Mouse (Mus musculus): ENCODE results near the gene Wdr83os. TPM values are rescaled to one million over a fixed set of nuclear protein-coding genes. Genes with fewer than 3 reads are reported as not detected.

Gene Wdr83os
- polyA plus RNA-seq, 2 experiments: 87.2 to 139 TPM

DNA sequence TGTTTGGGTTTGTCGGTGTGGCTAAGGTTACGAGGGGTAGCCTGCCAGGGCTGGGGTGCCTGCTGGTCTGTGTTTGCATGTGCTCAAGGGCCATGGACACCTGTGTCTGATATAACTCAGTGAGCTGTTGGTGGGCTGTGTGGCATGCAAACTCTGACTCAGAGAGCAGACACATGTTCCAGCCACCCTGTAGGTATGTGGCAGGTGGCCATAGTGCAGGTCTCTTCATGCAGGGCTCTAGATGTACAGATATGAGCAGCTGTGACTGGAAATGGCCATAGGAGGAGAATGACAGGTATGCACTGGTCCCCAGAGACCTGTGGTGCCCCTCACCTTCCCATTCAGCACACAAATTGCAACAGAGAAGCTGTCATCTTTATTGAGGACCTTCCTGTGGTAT lies 13.4 kb upstream of the Wdr83os start:
- H3K27ac ChIP-seq (replicated peaks; ENCODE audit: low read depth, low read length): no peak overlapping the region
- no peak overlapping the region for H3K9ac ChIP-seq (ENCODE audit: low read depth, low read length, severe bottlenecking)
- H3K4me1 ChIP-seq (ENCODE audit: control insufficient read depth, insufficient read depth, low read length): peaks cover 5% of the 10 kb centered on the region; the same call in 1 of the 2 replicates
- H3K4me3 ChIP-seq (replicated peaks; ENCODE audit: low read length): no peak overlapping the region
- H3K9me3 ChIP-seq (ENCODE audit: control insufficient read depth, low read length): no peaks in the 10 kb centered on the region
- ATAC-seq (ENCODE audit: low FRiP score, low read depth): no peak
- no peak for TF ChIP-seq POLR2A (IDR thresholded peaks at IDR 0.05; ENCODE audit: borderline replicate concordance, extremely low read depth, insufficient read depth, insufficient read length)
- 93% methylated on average over 2 of the region's 2 CpGs for WGBS
- no peak for DNase-seq (ENCODE audit: low spot score)
- no peaks in the 10 kb centered on the region for H3K27me3 ChIP-seq (ENCODE audit: control insufficient read depth, insufficient read depth, low read length)
- H3K4me2 ChIP-seq (replicated peaks; ENCODE audit: low read depth, low read length, severe bottlenecking): no peak overlapping the region
- H3K36me3 ChIP-seq (ENCODE audit: control insufficient read depth, insufficient read depth, low read length): peaks cover 24% of the 10 kb centered on the region

DNA sequence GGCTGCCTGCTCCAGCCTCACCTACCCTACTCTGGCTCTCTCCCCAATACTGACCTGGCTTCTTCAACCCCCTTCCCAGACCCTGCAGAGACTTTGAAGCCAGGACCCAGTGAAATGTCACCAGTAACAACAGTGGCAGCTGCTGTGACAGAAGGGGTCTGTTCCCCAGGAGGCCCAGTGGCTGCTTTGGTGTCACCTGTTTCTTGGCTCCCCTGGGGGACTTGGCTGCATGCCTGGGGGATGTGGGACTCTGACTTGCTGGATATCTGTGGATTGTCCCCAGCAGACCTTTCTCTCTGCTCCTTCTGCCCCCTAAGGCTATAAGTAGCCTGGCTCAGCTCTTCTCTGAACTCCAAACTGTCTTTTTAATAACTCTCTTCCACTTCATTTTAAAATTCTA lies 12.6 kb upstream of the Wdr83os start, which contains the start of gene Gm5741:
Gene Gm5741 (minus strand): TSS at position 1 of the 400 bp plus-strand sequence.
- TF ChIP-seq POLR2A (IDR thresholded peaks at IDR 0.05; ENCODE audit: borderline replicate concordance, extremely low read depth, insufficient read depth, insufficient read length): no peak
- Histone ChIP-seq H3K27me3 (ENCODE audit: control insufficient read depth, insufficient read depth, low read length) (no peaks in the 10 kb centered on the region), H3K4me3 (replicated peaks; ENCODE audit: low read length) (no peak within 1 kb of the TSS), H3K4me2 (replicated peaks; ENCODE audit: low read depth, low read length, severe bottlenecking) (no peak within 1 kb of the TSS), H3K27ac (replicated peaks; ENCODE audit: low read depth, low read length) (no peak within 1 kb of the TSS), H3K4me1 (ENCODE audit: control insufficient read depth, insufficient read depth, low read length) (peaks cover 10% of the 10 kb centered on the region), H3K36me3 (ENCODE audit: control insufficient read depth, insufficient read depth, low read length) (peaks cover 24% of the 10 kb centered on the region), H3K9ac (ENCODE audit: low read depth, low read length, severe bottlenecking) (no peak within 1 kb of the TSS), H3K9me3 (ENCODE audit: control insufficient read depth, low read length) (no peaks in the 10 kb centered on the region)
- DNase-seq (ENCODE audit: low spot score) (no peak), ATAC-seq (ENCODE audit: low FRiP score, low read depth) (no peak)

DNA sequence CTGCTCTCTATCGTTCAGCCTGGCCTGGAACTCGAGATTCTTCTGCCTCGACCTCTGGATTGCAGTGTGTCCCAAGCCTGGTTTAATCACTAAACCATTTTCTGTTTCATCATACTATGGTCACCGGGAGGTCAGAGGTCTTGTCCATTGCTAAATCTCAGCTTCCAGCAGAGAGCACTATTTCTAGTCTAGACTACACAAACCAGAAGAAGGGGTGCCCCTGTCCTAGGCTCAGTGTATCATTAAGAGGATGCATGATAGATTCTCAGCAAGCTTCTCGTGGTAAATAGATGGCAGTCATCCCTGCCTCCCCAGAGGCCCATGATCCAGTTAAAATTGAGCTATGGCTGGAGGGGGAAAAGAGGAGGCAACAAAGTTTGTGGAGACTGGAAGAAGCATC lies 9.5 kb upstream of the Wdr83os start:
- no peak for TF ChIP-seq POLR2A (IDR thresholded peaks at IDR 0.05; ENCODE audit: borderline replicate concordance, extremely low read depth, insufficient read depth, insufficient read length)
- H3K36me3 ChIP-seq (ENCODE audit: control insufficient read depth, insufficient read depth, low read length): peaks cover 49% of the 10 kb centered on the region
- H3K27ac ChIP-seq (replicated peaks; ENCODE audit: low read depth, low read length): 0 out of 2 replicates have a peak overlapping the region, but pooled peaks have one; percentile 35
- H3K9ac ChIP-seq (ENCODE audit: low read depth, low read length, severe bottlenecking): peak overlapping the region; percentile 80
- no peaks in the 10 kb centered on the region for H3K27me3 ChIP-seq (ENCODE audit: control insufficient read depth, insufficient read depth, low read length)
- H3K4me3 ChIP-seq (replicated peaks; ENCODE audit: low read length): peak overlapping the region; percentile 82
- WGBS: 83% methylated on average over 5 of the region's 5 CpGs
- H3K4me1 ChIP-seq (ENCODE audit: control insufficient read depth, insufficient read depth, low read length): peaks cover 10% of the 10 kb centered on the region
- ATAC-seq (ENCODE audit: low FRiP score, low read depth) (no peak), DNase-seq (ENCODE audit: low spot score) (no peak)
- H3K4me2 ChIP-seq (replicated peaks; ENCODE audit: low read depth, low read length, severe bottlenecking): peak overlapping the region; percentile 72
- no peaks in the 10 kb centered on the region for H3K9me3 ChIP-seq (ENCODE audit: control insufficient read depth, low read length)

DNA sequence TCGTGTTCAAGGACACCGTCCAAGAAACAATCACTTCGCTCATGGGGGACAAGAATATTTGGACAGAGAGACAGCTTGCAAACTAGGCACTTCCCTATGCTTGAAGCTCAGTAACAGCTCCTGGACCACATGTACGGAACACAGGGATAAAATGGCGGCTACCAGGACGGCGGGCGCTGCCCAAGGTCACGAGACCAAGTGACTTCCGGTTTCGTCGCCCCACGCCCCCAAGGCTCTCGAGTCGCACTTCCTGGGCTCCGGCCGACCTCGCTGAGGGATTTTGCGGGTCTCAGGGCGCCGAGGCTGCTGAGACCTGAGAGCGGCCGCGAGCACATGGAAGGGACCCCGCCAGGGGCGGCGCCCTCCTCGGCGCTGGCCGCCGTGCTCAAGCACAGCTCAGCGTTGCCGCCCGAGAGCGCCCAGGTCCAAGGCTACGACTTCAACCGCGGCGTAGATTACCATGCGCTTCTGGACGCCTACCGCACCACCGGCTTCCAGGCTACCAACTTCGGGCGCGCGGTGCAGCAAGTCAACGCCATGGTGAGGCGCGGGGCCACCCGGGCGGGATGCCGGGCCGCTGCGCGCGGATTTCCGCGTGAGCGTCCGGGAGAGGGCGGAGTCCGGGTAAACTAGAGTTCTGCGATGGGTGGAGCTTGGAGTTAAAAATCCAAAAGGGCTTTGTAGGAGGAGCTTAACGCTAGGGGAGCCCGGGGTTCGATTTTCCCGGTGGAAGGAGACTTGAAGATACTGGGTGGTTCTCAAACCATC lies 8.8 kb upstream of the Wdr83os start, which contains the start of gene Dhps:
Gene Dhps (plus strand): TSS at position 244 of the 768 bp plus-strand sequence.
- peak; percentile 89 for ATAC-seq (ENCODE audit: low FRiP score, low read depth)
- Histone ChIP-seq H3K4me1 (ENCODE audit: control insufficient read depth, insufficient read depth, low read length) (peaks cover 10% of the 10 kb centered on the region), H3K9ac (ENCODE audit: low read depth, low read length, severe bottlenecking) (peak within 1 kb of the TSS; percentile 80), H3K36me3 (ENCODE audit: control insufficient read depth, insufficient read depth, low read length) (peaks cover 47% of the 10 kb centered on the region), H3K4me3 (replicated peaks; ENCODE audit: low read length) (peak within 1 kb of the TSS; percentile 82), H3K27me3 (ENCODE audit: control insufficient read depth, insufficient read depth, low read length) (no peaks in the 10 kb centered on the region), H3K27ac (replicated peaks; ENCODE audit: low read depth, low read length) (peak within 1 kb of the TSS; percentile 89), H3K9me3 (ENCODE audit: control insufficient read depth, low read length) (no peaks in the 10 kb centered on the region), H3K4me2 (replicated peaks; ENCODE audit: low read depth, low read length, severe bottlenecking) (peak within 1 kb of the TSS; percentile 72)
- under 1% methylated on average over 61 of the region's 68 CpGs for WGBS
- peak; percentile 94 for DNase-seq (ENCODE audit: low spot score)
- TF ChIP-seq POLR2A (IDR thresholded peaks at IDR 0.05; ENCODE audit: borderline replicate concordance, extremely low read depth, insufficient read depth, insufficient read length): 0 out of 2 replicates have a peak, but pooled peaks have one; percentile 55

DNA sequence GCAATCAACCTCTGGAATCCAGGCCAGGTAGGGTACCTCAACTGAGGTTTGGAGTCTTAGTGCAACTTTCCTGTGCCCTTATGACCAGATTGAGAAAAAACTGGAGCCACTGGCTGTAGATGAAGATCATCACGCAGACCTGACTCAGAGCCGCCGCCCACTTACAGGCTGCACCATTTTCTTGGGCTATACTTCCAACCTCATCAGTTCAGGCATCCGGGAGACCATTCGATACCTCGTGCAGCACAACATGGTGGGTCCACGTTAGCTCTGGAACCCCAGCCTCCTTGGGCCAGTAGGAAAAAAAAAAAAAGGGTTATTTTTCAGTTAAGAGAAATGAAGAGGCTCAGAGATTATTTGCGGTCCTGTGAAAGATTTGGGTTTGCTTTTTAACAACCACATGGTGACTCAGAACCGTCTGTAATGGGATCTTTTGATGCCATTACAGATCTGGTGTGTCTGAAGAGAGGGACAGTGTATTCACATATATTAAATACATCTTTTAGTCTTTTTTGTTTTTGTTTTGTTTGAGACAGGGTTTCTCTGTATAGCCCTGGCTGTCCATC lies 8.1 kb upstream of the Wdr83os start:
- WGBS: 32% methylated on average over 9 of the region's 9 CpGs
- Histone ChIP-seq H3K4me1 (ENCODE audit: control insufficient read depth, insufficient read depth, low read length) (peaks cover 10% of the 10 kb centered on the region), H3K36me3 (ENCODE audit: control insufficient read depth, insufficient read depth, low read length) (peaks cover 47% of the 10 kb centered on the region), H3K4me3 (replicated peaks; ENCODE audit: low read length) (peak overlapping the region; percentile 82), H3K9ac (ENCODE audit: low read depth, low read length, severe bottlenecking) (peak overlapping the region; percentile 80), H3K4me2 (replicated peaks; ENCODE audit: low read depth, low read length, severe bottlenecking) (peak overlapping the region; percentile 72), H3K27ac (replicated peaks; ENCODE audit: low read depth, low read length) (peak overlapping the region; percentile 89), H3K9me3 (ENCODE audit: control insufficient read depth, low read length) (no peaks in the 10 kb centered on the region), H3K27me3 (ENCODE audit: control insufficient read depth, insufficient read depth, low read length) (no peaks in the 10 kb centered on the region)
- DNase-seq (ENCODE audit: low spot score): no peak
- ATAC-seq (ENCODE audit: low FRiP score, low read depth): no peak
- no peak for TF ChIP-seq POLR2A (IDR thresholded peaks at IDR 0.05; ENCODE audit: borderline replicate concordance, extremely low read depth, insufficient read depth, insufficient read length)
